Mouse (Mus musculus) midbrain, embryonic 11.5 days (tissue): Measurements from ENCODE around the gene Zfp526. TPM values are rescaled to one million over a fixed set of nuclear protein-coding genes. Genes with fewer than 3 reads are reported as not detected.

Experiments used
- ATAC-seq: fragments of 200-750 bp; cut with Nextera tagmentation; 2 replicates; pipeline ENCODE4 v1.8.0; 2017; ENCODE audit warnings: moderate TSS enrichment, moderate library complexity; ENCODE audit not compliant: low FRiP score
- DNase-seq: peaks from one replicate; pipeline ENCODE4 v3.0.0; 2015; ENCODE audit warnings: low spot score; ENCODE audit errors: missing footprints
- H3K27ac ChIP-seq: fragments of 300-500 bp; sonication (generic); 2 replicates; pipeline ENCODE4 v1.5.1; 2014; ENCODE audit warnings: low read depth, low read length
- H3K27me3 ChIP-seq: fragments of 300-500 bp; sonication (generic); 2 replicates; pipeline ENCODE4 v1.6.1; 2014; ENCODE audit warnings: mild to moderate bottlenecking, low read length, moderate library complexity, mixed read lengths; ENCODE audit not compliant: control insufficient read depth, insufficient read depth
- H3K36me3 ChIP-seq: fragments of 300-500 bp; sonication (generic); 2 replicates; pipeline ENCODE4 v1.6.1; 2014; ENCODE audit warnings: mild to moderate bottlenecking, low read length, moderate library complexity, mixed read lengths; ENCODE audit not compliant: control insufficient read depth, insufficient read depth
- H3K4me1 ChIP-seq: fragments of 300-500 bp; sonication (generic); 2 replicates; pipeline ENCODE4 v1.6.1; 2014; ENCODE audit warnings: low read length; ENCODE audit not compliant: control insufficient read depth, insufficient read depth
- H3K4me2 ChIP-seq: fragments of 300-500 bp; sonication (generic); 2 replicates; pipeline ENCODE4 v1.6.1; 2014; ENCODE audit warnings: mild to moderate bottlenecking, moderate library complexity
- H3K4me3 ChIP-seq: fragments of 300-500 bp; sonication (generic); 2 replicates; pipeline ENCODE4 v1.5.1; 2014; ENCODE audit warnings: low read depth, low read length
- H3K9ac ChIP-seq: fragments of 300-500 bp; sonication (generic); 2 replicates; pipeline ENCODE4 v1.6.1; 2014; ENCODE audit warnings: low read length
- H3K9me3 ChIP-seq: fragments of 300-500 bp; sonication (generic); 2 replicates; pipeline ENCODE4 v1.6.1; 2016; ENCODE audit warnings: low read length; ENCODE audit not compliant: control insufficient read depth
- WGBS: fragments of 180-500 bp; shearing (Covaris S2); extraction: QIAGEN DNeasy Blood & Tissue Kit; methylation state at CpG from one replicate; pipeline ENCODE4 v1.1.7; 2014; 5-methylcytosine and 5-hydroxymethylcytosine counted together
- polyA plus RNA-seq: library from polyadenylated mRNA; unstranded; fragments of >200 nt; fragmentation: Nextera tagmentation; extraction: Ambion mirVana; gene quantifications from 2 replicates; pipeline ENCODE4 v1.2.1, GENCODE M21; 2014

The Zfp526 gene
- polyA plus RNA-seq, 1 experiment from 2014 or later: 3.2 TPM

DNA sequence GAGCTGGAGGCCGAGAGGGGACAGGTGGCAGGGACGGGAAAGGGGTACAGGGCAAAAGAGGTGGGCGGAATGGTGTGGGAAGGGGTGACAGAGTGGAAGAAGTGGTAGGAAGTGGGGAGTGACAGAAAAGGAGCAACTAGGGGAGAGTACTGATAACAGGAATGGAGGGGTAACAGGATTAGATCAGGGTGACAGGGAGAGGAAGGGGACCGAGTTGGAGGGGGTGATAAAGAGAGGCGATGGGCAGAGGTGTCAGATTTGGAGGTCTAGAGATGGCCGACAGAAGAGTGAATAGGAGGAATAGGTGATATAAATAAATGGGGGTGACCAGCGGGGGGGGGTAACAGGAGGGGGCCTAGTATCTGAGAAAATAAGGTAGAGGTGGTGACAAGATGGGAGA is 47.4 kb downstream of the Zfp526 start:
- ATAC-seq (no peak), DNase-seq (no peak)
- H3K4me1 ChIP-seq: peaks cover 17% of the 10 kb centered on the region

DNA sequence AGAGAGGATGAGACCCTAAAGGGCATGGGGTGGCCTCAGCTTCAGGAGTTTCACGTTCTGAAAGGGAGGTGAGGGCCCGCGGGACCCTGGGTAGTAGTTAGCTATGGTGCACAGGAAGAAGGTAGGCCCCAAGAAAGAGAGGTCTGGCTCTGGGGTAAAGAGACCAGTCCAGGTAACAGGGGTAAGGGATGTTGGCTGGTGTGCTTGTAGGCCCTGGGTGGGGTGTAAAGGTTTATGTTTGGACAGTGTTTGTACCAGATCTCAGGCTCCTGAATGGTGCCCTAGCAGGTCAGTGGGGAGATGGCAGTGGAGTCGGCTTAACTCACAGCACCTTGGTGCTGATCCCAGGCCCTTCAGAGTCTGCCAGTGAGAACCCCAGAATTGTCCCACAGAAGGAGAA is 47.8 kb downstream of the Zfp526 start:
- WGBS: 51% methylated on average over 4 of the region's 4 CpGs
- Histone ChIP-seq H3K4me2 (peak overlapping the region; percentile 79), H3K4me3 (peak overlapping the region; percentile 55), H3K9ac (peak overlapping the region; percentile 62), H3K9me3 (no peaks in the 10 kb centered on the region), H3K27ac (no peak overlapping the region; the same call in 1 of the 2 replicates), H3K36me3 (peaks cover 4% of the 10 kb centered on the region; the same call in 1 of the 2 replicates), H3K27me3 (no peaks in the 10 kb centered on the region), H3K4me1 (peaks cover 16% of the 10 kb centered on the region)
- no peak for ATAC-seq
- no peak for DNase-seq

More for the DNA sequence above, 47.4 kb downstream of the Zfp526 start:
- WGBS: 9% methylated on average over 7 of the region's 7 CpGs
- peaks cover 4% of the 10 kb centered on the region; the same call in 1 of the 2 replicates for H3K36me3 ChIP-seq
- peak overlapping the region; percentile 55 for H3K4me3 ChIP-seq
- H3K9me3 ChIP-seq: no peaks in the 10 kb centered on the region
- H3K9ac ChIP-seq: peak overlapping the region; percentile 62
- peak overlapping the region; percentile 20; the same call in 1 of the 2 replicates for H3K27ac ChIP-seq
- no peaks in the 10 kb centered on the region for H3K27me3 ChIP-seq
- peak overlapping the region; percentile 79 for H3K4me2 ChIP-seq

DNA sequence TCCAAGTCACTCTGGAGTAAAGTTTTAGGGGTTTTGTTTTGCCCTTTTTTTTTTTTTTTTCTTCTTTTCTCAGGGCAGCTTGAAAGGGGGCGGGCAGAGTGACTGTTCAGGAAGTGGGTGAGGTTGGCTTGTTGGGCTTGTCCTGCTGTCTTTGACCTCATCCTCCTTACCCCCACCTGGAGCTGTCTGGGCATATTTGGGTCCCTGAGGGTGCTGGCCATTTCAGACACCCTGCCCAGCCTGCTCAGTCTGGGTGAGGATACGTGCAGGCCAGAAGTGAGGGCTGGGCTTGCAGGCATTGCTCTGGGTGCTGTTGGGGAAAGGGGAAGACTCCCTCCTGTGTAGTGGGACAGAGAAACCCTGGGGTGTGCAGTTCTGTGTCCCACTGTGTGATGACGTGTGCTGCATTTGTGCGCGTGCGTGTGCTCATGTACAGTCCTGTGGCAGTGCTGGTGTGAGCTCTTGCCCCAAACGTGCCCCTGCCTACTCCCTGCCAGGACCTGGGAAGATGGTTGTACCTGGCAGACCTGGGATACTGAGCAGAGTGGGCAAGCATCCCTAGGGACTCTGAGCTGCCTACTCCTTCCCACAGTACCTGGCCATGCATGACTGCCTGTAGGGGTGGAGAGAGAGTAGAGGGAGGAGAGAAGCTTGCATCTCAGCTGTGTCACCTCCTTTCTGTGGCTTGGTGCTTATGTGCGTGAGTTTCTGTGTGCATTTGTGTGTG is 48.5 kb downstream of the Zfp526 start:
- peaks cover 16% of the 10 kb centered on the region for H3K4me1 ChIP-seq
- ATAC-seq: no peak
- H3K36me3 ChIP-seq: peaks cover 4% of the 10 kb centered on the region; the same call in 1 of the 2 replicates
- H3K4me2 ChIP-seq: peak overlapping the region; percentile 79; the same call in 1 of the 2 replicates
- peak overlapping the region; percentile 36; the same call in 1 of the 2 replicates for H3K9ac ChIP-seq
- no peak for DNase-seq
- H3K27me3 ChIP-seq: no peaks in the 10 kb centered on the region
- no peak overlapping the region for H3K27ac ChIP-seq
- WGBS: 83% methylated on average over 8 of the region's 8 CpGs
- no peaks in the 10 kb centered on the region for H3K9me3 ChIP-seq
- H3K4me3 ChIP-seq: no peak overlapping the region

DNA sequence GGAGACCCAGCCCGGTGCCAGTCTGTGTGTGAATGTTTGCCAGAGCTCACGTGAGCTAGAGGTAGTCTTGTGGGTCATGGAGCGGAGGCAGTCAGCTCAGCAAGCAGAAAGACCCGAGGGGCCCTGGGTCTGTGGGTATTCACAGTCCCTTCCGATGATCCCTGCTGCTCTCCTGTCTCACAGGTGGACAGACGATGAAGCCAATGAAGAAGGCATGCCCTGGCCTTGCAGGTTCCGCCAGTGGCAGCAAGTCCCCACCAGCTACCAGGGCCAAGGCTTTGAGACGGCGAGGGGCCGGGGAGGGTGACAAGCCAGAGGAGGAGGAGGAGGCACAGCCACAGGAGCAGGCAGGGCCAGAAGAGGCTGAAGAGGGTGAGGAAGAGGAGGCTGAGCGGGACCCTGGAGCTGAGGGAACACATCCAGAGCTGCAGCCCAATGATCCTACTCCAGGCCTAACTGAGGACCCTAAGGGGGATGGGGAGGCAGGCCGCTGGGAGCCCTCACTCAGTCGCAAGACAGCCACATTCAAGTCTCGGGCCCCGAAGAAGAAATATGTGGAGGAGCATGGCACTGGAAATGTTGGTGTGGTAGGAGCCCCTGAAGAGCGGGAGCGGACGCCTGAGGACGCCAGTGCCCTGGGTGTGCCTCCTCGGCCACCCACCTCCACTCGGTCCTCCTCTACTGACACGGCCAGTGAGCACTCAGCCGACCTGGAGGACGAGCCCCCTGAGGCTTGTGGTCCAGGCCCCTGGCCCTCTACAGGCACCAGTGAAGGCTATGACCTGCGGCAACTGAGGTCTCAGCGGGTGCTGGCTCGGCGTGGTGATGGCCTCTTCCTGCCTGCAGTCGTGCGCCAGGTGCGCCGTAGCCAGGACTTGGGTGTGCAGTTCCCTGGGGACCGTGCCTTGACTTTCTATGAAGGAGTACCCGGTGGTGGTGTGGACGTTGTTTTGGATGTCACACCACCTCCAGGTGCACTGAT is 49.7 kb downstream of the Zfp526 start:
- no peak for ATAC-seq
- 88% methylated on average over 35 of the region's 35 CpGs for WGBS
- no peak overlapping the region for H3K4me3 ChIP-seq
- no peaks in the 10 kb centered on the region for H3K9me3 ChIP-seq
- no peak overlapping the region for H3K27ac ChIP-seq
- no peaks in the 10 kb centered on the region for H3K27me3 ChIP-seq
- H3K4me2 ChIP-seq: no peak overlapping the region
- peaks cover 4% of the 10 kb centered on the region; the same call in 1 of the 2 replicates for H3K36me3 ChIP-seq
- peaks cover 16% of the 10 kb centered on the region for H3K4me1 ChIP-seq
- no peak overlapping the region for H3K9ac ChIP-seq
- peak; percentile 64 for DNase-seq

DNA sequence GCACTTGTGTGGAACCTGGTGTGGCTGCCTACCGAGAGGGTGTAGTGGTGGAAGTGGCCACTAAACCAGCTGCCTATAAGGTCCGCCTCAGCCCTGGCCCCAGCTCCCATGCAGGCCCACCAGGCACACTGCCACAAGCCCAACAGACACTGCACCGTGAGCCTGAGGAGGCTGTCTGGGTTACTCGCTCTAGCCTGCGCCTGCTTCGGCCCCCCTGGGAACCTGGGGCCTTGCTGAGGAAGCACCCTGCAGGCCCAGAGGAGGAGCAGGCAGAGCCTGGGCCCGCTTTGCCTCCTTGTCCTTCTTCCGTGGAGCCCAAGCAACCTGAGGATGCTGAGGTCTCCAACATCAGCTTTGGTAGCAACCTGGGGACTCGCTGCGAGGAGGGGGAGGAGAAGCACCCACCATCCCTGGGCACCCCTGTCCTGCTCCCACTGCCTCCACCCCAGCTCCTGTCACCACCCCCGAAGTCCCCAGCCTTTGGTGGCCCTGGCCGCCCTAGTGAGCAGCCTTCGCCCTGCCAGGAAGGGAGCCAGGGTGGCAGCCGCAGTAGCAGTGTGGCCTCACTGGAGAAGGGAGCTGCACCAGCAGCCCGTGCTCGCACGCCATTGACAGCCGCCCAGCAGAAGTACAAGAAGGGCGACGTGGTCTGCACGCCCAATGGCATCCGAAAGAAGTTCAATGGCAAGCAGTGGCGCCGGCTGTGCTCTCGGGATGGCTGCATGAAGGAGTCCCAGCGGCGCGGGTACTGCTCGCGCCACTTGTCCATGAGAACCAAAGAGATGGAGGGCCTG is 50.6 kb downstream of the Zfp526 start:
- no peaks in the 10 kb centered on the region for H3K9me3 ChIP-seq
- H3K36me3 ChIP-seq: peaks cover 4% of the 10 kb centered on the region; the same call in 1 of the 2 replicates
- no peak overlapping the region for H3K27ac ChIP-seq
- no peak for ATAC-seq
- H3K9ac ChIP-seq: no peak overlapping the region
- peaks cover 13% of the 10 kb centered on the region for H3K4me1 ChIP-seq
- H3K4me2 ChIP-seq: no peak overlapping the region
- WGBS: 87% methylated on average over 30 of the region's 30 CpGs
- H3K4me3 ChIP-seq: no peak overlapping the region
- no peaks in the 10 kb centered on the region for H3K27me3 ChIP-seq
- peak; percentile 60 for DNase-seq

DNA sequence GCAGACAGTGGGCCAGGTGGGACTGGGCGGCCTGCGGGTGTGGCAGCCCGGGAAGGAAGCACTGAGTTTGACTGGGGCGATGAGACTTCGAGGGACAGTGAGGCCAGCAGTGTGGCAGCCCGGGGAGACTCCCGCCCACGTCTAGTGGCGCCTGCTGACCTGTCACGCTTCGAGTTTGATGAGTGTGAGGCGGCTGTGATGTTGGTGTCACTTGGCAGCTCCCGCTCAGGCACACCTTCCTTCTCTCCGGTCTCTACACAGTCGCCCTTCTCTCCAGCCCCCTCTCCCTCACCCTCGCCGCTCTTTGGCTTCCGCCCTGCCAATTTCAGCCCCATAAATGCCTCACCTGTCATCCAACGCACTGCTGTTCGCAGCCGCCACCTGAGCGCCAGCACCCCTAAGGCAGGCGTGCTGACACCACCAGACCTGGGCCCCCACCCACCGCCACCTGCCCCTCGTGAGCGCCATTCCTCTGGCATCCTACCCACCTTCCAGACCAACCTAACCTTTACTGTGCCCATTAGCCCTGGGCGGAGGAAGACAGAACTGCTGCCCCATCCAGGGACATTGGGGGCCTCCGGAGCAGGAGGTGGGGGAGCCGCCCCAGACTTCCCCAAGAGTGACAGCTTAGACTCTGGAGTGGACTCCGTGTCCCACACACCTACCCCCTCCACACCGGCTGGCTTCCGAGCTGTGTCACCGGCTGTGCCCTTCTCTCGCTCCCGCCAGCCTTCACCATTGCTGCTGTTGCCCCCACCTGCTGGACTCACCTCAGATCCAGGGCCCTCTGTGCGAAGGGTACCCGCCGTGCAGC is 51.4 kb downstream of the Zfp526 start:
- Histone ChIP-seq H3K4me3 (no peak overlapping the region), H3K9ac (no peak overlapping the region)

DNA sequence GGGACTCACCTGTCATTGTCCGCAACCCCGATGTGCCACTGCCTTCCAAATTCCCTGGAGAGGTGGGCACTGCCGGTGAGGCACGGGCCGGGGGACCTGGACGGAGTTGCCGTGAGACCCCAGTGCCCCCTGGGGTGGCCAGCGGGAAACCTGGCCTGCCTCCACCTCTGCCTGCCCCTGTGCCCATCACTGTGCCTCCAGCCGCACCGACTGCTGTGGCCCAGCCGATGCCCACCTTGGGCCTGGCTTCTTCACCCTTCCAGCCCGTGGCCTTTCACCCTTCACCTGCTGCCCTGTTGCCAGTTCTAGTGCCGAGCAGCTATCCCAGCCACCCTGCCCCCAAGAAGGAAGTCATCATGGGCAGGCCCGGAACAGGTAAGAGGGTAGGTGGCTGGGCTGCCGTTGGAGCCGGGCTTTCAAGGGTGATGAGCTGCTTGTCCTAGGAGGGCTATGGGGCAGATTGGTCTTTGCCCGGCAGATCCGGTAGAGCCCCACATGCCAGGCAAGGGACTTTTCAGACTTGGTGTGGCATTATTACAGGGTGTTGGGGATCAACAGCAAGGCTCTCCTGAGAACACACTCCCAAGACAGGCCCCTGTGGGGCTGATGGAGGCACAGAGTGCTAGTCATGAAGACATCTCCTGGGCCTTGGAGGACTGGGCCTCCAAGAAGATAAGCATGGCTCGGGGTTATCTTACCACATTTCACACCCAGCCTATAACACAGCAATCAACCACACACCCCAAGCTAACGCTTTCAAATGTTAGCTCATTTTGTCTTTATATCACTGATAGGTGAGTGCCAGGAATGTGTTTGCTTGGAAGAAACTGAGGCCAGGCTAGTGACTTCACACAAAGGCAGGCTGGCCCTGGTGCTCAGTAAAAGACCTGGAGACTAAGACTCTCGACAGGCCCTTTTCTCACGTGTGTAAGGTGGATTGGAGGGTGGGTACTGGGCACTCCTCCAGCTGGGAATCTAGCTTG is 52.3 kb downstream of the Zfp526 start:
- no peak overlapping the region for H3K27ac ChIP-seq
- ATAC-seq (no peak), DNase-seq (peak; percentile 73)
- H3K4me1 ChIP-seq: peaks cover 18% of the 10 kb centered on the region
- no peaks in the 10 kb centered on the region for H3K9me3 ChIP-seq
- no peaks in the 10 kb centered on the region for H3K27me3 ChIP-seq
- WGBS: 92% methylated on average over 22 of the region's 22 CpGs
- H3K36me3 ChIP-seq: peaks cover 4% of the 10 kb centered on the region; the same call in 1 of the 2 replicates
- H3K4me2 ChIP-seq: no peak overlapping the region
- no peak overlapping the region for H3K9ac ChIP-seq
- H3K4me3 ChIP-seq: no peak overlapping the region

More for the DNA sequence above, 51.4 kb downstream of the Zfp526 start:
- Histone ChIP-seq H3K27ac (no peak overlapping the region), H3K36me3 (peaks cover 4% of the 10 kb centered on the region; the same call in 1 of the 2 replicates), H3K27me3 (no peaks in the 10 kb centered on the region), H3K9me3 (no peaks in the 10 kb centered on the region), H3K4me2 (no peak overlapping the region), H3K4me1 (peaks cover 14% of the 10 kb centered on the region)
- DNase-seq: no peak
- WGBS: 87% methylated on average over 38 of the region's 38 CpGs
- no peak for ATAC-seq
